Mouse (Mus musculus) ES-Bruce4 (cell line): ENCODE data around the gene Paqr7. TPM values are rescaled to one million over a fixed set of nuclear protein-coding genes. Genes with fewer than 3 reads are reported as not detected.
"Not testable (repeated sequence)": the region's sequence is repeated elsewhere in the genome, so short reads cannot be mapped to it uniquely, and the experiment has no call there.

Experiments used
- H3K27ac ChIP-seq: 2 replicates; pipeline ENCODE4 v1.5.1; 2012; ENCODE audit warnings: low read length, inconsistent platforms; ENCODE audit not compliant: insufficient read depth
- H3K27me3 ChIP-seq: 2 replicates; pipeline ENCODE4 v1.6.1; 2012; ENCODE audit warnings: mild to moderate bottlenecking, low read length, inconsistent platforms; ENCODE audit not compliant: control insufficient read depth, poor library complexity, insufficient read depth, severe bottlenecking
- H3K36me3 ChIP-seq: 2 replicates; pipeline ENCODE4 v1.6.1; 2012; ENCODE audit warnings: inconsistent platforms, mild to moderate bottlenecking, low read length, moderate library complexity; ENCODE audit not compliant: control insufficient read depth, poor library complexity, insufficient read depth, severe bottlenecking
- H3K4me1 ChIP-seq: one replicate; pipeline ENCODE4 v1.8.1; 2011; ENCODE audit warnings: low read length; ENCODE audit not compliant: control insufficient read depth, insufficient read depth
- H3K4me3 ChIP-seq: 2 replicates; pipeline ENCODE4 v1.5.1; 2011; ENCODE audit warnings: low read depth, mild to moderate bottlenecking, low read length
- H3K9ac ChIP-seq: 2 replicates; pipeline ENCODE4 v1.6.1; 2012; ENCODE audit warnings: low read depth, mild to moderate bottlenecking, inconsistent platforms; ENCODE audit not compliant: poor library complexity, severe bottlenecking
- H3K9me3 ChIP-seq: replicated peaks from 2 replicates; pipeline ENCODE4 v1.6.1; 2012; ENCODE audit warnings: mild to moderate bottlenecking, low read length, inconsistent platforms; ENCODE audit not compliant: control insufficient read depth, poor library complexity, insufficient read depth, severe bottlenecking
- CTCF ChIP-seq: IDR thresholded peaks from one replicate; pipeline ENCODE4 v1.8.1; 2011; ENCODE audit warnings: low read depth, low read length
- EP300 ChIP-seq: IDR thresholded peaks from 2 replicates; pipeline ENCODE4 v1.6.1; 2011; ENCODE audit warnings: low read depth, low read length; ENCODE audit not compliant: insufficient read depth
- POLR2A ChIP-seq: IDR thresholded peaks from one replicate; pipeline ENCODE4 v1.8.1; 2011; ENCODE audit warnings: low read length; ENCODE audit not compliant: insufficient read depth
- polyA plus RNA-seq: library from polyadenylated mRNA; stranded (reverse); fragments of >200 nt; gene quantifications from 2 replicates; pipeline ENCODE4 v1.2.4, GENCODE M21; 2011; ENCODE audit warnings: low read depth; ENCODE audit not compliant: missing spikeins, insufficient read depth, insufficient read length

Gene Paqr7
- polyA plus RNA-seq, 1 experiment, result 1.5 TPM

GRCm38 (mm10) chr4:134483696-134484095 is 12.8 kb upstream of the Paqr7 start:
- no peak overlapping the region for H3K9ac ChIP-seq
- TF ChIP-seq CTCF (no peak), EP300 (no peak), POLR2A (no peak)

GRCm38 (mm10) chr4:134484231-134484630 is 12.3 kb upstream of the Paqr7 start:
- Histone ChIP-seq H3K4me3 (no peak overlapping the region), H3K27ac (no peak overlapping the region), H3K36me3 (no peaks in the 10 kb centered on the region), H3K27me3 (no peaks in the 10 kb centered on the region), H3K9me3 (no peaks in the 10 kb centered on the region), H3K4me1 (no peaks in the 10 kb centered on the region), H3K9ac (no peak overlapping the region)
- TF ChIP-seq POLR2A (no peak), EP300 (no peak), CTCF (no peak)

More at GRCm38 (mm10) chr4:134483696-134484095, 12.8 kb upstream of the Paqr7 start:
- H3K27me3 ChIP-seq, result no peaks in the 10 kb centered on the region
- no peaks in the 10 kb centered on the region for H3K9me3 ChIP-seq
- H3K36me3 ChIP-seq, result no peaks in the 10 kb centered on the region
- no peak overlapping the region for H3K4me3 ChIP-seq
- H3K4me1 ChIP-seq, result no peaks in the 10 kb centered on the region
- H3K27ac ChIP-seq, result no peak overlapping the region

- Histone ChIP-seq H3K9me3 (no peaks in the 10 kb centered on the region), H3K27me3 (no peaks in the 10 kb centered on the region), H3K4me1 (no peaks in the 10 kb centered on the region), H3K4me3 (no peak overlapping the region), H3K36me3 (no peaks in the 10 kb centered on the region), H3K9ac (no peak overlapping the region), H3K27ac (no peak overlapping the region)
- TF ChIP-seq CTCF (no peak), POLR2A (no peak), EP300 (no peak)
Observed at GRCm38 (mm10) chr4:134485151-134485900, 11.2 kb upstream of the Paqr7 start.

GRCm38 (mm10) chr4:134488211-134488610 is 8.3 kb upstream of the Paqr7 start:
- TF ChIP-seq CTCF (no peak), EP300 (no peak), POLR2A (no peak)
- no peak overlapping the region for H3K9ac ChIP-seq
- no peak overlapping the region for H3K27ac ChIP-seq

GRCm38 (mm10) chr4:134489986-134490665 is 6.4 kb upstream of the Paqr7 start:
- H3K9ac ChIP-seq, result no peak overlapping the region
- TF ChIP-seq EP300 (no peak), POLR2A (no peak), CTCF (no peak)
- H3K9me3 ChIP-seq, result no peaks in the 10 kb centered on the region
- H3K27ac ChIP-seq, result no peak overlapping the region
- H3K36me3 ChIP-seq, result no peaks in the 10 kb centered on the region
- H3K4me3 ChIP-seq, result no peak overlapping the region
- H3K27me3 ChIP-seq, result no peaks in the 10 kb centered on the region
- H3K4me1 ChIP-seq, result peaks cover under 1% of the 10 kb centered on the region

More at GRCm38 (mm10) chr4:134488211-134488610, 8.3 kb upstream of the Paqr7 start:
- Histone ChIP-seq H3K36me3 (no peaks in the 10 kb centered on the region), H3K27me3 (no peaks in the 10 kb centered on the region), H3K4me1 (no peaks in the 10 kb centered on the region), H3K4me3 (no peak overlapping the region), H3K9me3 (no peaks in the 10 kb centered on the region)

GRCm38 (mm10) chr4:134491716-134492115 is 4.8 kb upstream of the Paqr7 start:
- TF ChIP-seq EP300 (no peak), CTCF (no peak), POLR2A (no peak)
- H3K27ac ChIP-seq, result no peak overlapping the region
- peaks cover 3% of the 10 kb centered on the region for H3K4me1 ChIP-seq
- no peaks in the 10 kb centered on the region for H3K9me3 ChIP-seq
- no peak overlapping the region for H3K4me3 ChIP-seq
- no peaks in the 10 kb centered on the region for H3K27me3 ChIP-seq
- H3K36me3 ChIP-seq, result no peaks in the 10 kb centered on the region
- no peak overlapping the region for H3K9ac ChIP-seq

GRCm38 (mm10) chr4:134494161-134494560 is 2.3 kb upstream of the Paqr7 start:
- H3K9me3 ChIP-seq, H3K4me1 ChIP-seq, H3K27me3 ChIP-seq, H3K36me3 ChIP-seq, H3K4me3 ChIP-seq, H3K9ac ChIP-seq, H3K27ac ChIP-seq: not testable (repeated sequence)
